Mouse (Mus musculus) megakaryocyte, embryonic 14.5 days (primary cell): Measurements from ENCODE around the gene Zfp931.

ENCODE experiments used
- FLI1 ChIP-seq: IDR thresholded peaks from 2 replicates; pipeline ENCODE4 v1.6.1; 2012; ENCODE audit warnings: low read length, inconsistent platforms, mixed read lengths
- GATA1 ChIP-seq: IDR thresholded peaks from 3 replicates; pipeline ENCODE4 v1.6.1; 2012; ENCODE audit warnings: mixed read lengths, low read length, inconsistent platforms, borderline replicate concordance

DNA sequence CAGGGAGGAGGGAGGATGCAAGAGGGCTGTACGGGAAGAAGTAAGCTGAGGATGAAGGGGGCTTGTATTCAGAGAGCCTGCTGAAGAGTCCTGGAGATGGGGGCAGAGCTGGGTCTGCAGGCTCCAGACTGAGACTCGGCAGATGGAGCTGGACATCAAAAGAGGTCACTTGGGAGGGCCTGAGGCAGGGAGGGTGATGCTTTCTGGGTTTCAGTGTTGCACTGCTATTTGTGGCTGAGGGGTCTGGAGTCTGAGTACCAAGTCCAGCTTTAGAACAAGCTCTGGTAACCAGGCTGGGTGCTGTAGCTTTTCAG lies 43.1 kb upstream of the Zfp931 start:
- TF ChIP-seq FLI1, result no peak
- TF ChIP-seq GATA1, result no peak
